Mouse (Mus musculus) olfactory bulb, adult 2 months (tissue): ENCODE measurements around the gene Krt222. TPM values are rescaled to one million over a fixed set of nuclear protein-coding genes. Genes with fewer than 3 reads are reported as not detected.

Experiments
- H3K27ac ChIP-seq: fragments of 200-500 bp; 2 replicates; pipeline ENCODE4 v1.5.1; 2012; ENCODE audit warnings: low read depth, low read length; ENCODE audit not compliant: insufficient read depth
- H3K4me1 ChIP-seq: fragments of 200-500 bp; 2 replicates; pipeline ENCODE4 v1.6.1; 2012; ENCODE audit warnings: low read length; ENCODE audit not compliant: control insufficient read depth, insufficient read depth
- H3K4me3 ChIP-seq: fragments of 200-500 bp; 2 replicates; pipeline ENCODE4 v1.5.1; 2012; ENCODE audit warnings: mild to moderate bottlenecking, low read depth, low read length, moderate library complexity; ENCODE audit not compliant: insufficient read depth
- CTCF ChIP-seq: fragments of 200-500 bp; IDR thresholded peaks from 2 replicates; pipeline ENCODE4 v1.5.1; 2012; ENCODE audit warnings: low read depth, mild to moderate bottlenecking, low read length, moderate library complexity; ENCODE audit not compliant: insufficient read depth
- POLR2A ChIP-seq: fragments of 200-500 bp; IDR thresholded peaks from 2 replicates; pipeline ENCODE4 v1.6.1; 2012; ENCODE audit warnings: mild to moderate bottlenecking, low read depth, low read length, moderate library complexity; ENCODE audit not compliant: insufficient read depth
- WGBS: fragments of 180-500 bp; shearing (Covaris S2); methylation state at CpG from one replicate; pipeline ENCODE4 v1.1.7; 2018; 5-methylcytosine and 5-hydroxymethylcytosine counted together
- polyA plus RNA-seq: library from polyadenylated mRNA; stranded (reverse); fragments of >200 nt; gene quantifications from 2 replicates; pipeline ENCODE4 v1.2.4, GENCODE M21; 2012; ENCODE audit warnings: low replicate concordance; ENCODE audit not compliant: missing spikeins, insufficient read depth, insufficient read length

The Krt222 gene
- polyA plus RNA-seq, 1 experiment = not detected

DNA sequence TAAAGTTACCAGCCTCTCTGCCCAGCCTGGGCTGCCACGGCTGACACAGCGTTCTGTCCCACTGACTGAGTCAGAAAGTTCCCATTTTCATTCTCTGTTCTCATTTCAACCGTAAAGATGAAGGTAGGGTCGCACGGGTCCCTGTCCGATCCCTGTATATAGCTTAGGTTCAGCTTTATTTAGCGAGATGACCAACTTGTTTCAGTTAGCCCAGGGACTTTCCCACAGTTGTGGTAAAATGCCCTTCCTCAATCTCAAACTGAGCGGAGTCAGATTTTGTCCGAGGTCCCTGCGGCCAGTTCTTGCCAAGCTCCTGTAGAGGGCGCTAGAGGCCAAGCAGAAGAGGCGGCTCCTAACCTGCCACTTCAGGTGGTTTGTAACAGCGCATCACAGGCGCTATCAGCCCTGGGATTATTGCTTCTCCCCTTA lies 54.7 kb downstream of the Krt222 start:
- Histone ChIP-seq H3K27ac (no peak overlapping the region), H3K4me3 (no peak overlapping the region), H3K4me1 (no peaks in the 10 kb centered on the region)
- 22% methylated on average over 14 of the region's 14 CpGs for WGBS
- TF ChIP-seq CTCF = peak; percentile 72
- TF ChIP-seq POLR2A = no peak

DNA sequence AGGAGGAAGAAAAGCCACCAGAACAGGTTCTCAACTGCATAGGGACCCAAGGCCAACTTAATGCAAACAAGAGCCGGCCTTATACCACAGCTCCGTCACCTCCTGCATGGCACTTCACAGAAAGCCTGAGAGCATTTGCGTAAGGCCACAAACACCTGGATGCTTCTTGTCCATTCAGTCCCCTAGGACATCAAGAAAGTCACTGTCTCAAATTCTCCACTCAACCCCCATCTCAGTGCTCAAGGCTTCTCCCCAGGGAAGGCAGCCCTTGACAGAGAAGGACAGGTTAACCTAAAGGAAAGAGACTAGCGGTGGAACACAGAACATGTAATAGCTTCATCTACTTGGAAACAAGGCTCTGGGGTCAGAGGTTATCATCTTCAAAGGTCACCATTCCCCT lies 56.5 kb downstream of the Krt222 start:
- H3K4me3 ChIP-seq = no peak overlapping the region
- WGBS = 94% methylated on average over 4 of the region's 4 CpGs
- H3K4me1 ChIP-seq = peaks cover 3% of the 10 kb centered on the region; the same call in 1 of the 2 replicates
- TF ChIP-seq POLR2A (no peak), CTCF (no peak)
- no peak overlapping the region for H3K27ac ChIP-seq

DNA sequence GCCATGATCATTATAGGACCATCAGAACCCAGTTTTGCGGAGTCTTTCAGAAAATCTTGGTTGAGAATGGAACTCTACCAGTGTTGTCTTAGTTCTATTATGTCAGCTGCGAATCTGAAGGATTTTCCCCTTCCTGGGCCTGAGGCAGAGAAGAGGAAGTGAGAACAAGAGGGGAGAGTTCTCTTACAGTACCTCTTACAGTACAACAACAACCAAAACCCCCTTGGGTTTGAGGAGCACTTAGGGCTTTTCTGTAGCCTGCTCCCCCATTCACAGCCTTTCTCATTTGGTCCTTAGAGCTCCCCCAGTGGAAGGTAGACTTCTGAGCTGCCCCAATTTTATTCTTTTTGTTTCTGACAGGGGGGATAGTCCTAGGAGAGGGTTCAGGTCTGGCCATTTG lies 57.0 kb downstream of the Krt222 start:
- H3K4me1 ChIP-seq = peaks cover 3% of the 10 kb centered on the region; the same call in 1 of the 2 replicates
- H3K27ac ChIP-seq = no peak overlapping the region
- WGBS = 68% methylated on average over 2 of the region's 2 CpGs
- TF ChIP-seq CTCF (no peak), POLR2A (no peak)
- no peak overlapping the region for H3K4me3 ChIP-seq

Other genes with a start within 250 kb of the Krt222 start
- 288 TPM in 1 of 2 replicates, not detected in the other for gene Top2a, start 219.9 kb downstream of the Krt222 start, polyA plus RNA-seq
- gene Igfbp4, start 202.8 kb downstream of the Krt222 start, polyA plus RNA-seq = not detected in 2 replicates
- gene Tns4, start 154.8 kb downstream of the Krt222 start, polyA plus RNA-seq = not detected in 2 replicates
- gene Ccr7, start 89.0 kb downstream of the Krt222 start, polyA plus RNA-seq = not detected in 2 replicates
- 488 TPM in 1 of 2 replicates, not detected in the other for gene Smarce1, start 13.1 kb downstream of the Krt222 start, polyA plus RNA-seq
- gene Krt24, start 41.2 kb upstream of the Krt222 start, polyA plus RNA-seq = not detected in 2 replicates
- gene Krt25, start 78.9 kb upstream of the Krt222 start, polyA plus RNA-seq = not detected in 2 replicates
- gene Krt26, start 93.9 kb upstream of the Krt222 start, polyA plus RNA-seq = not detected in 2 replicates
- not detected in 2 replicates for gene Krt27, start 107.0 kb upstream of the Krt222 start, polyA plus RNA-seq
- not detected in 2 replicates for gene Krt28, start 130.8 kb upstream of the Krt222 start, polyA plus RNA-seq
- not detected in 2 replicates for gene Krt10, start 145.3 kb upstream of the Krt222 start, polyA plus RNA-seq
- gene Krt12, start 178.2 kb upstream of the Krt222 start, polyA plus RNA-seq = not detected in 2 replicates
- not detected in 2 replicates for gene Krt20, start 194.1 kb upstream of the Krt222 start, polyA plus RNA-seq
- gene Krt23, start 249.1 kb upstream of the Krt222 start, polyA plus RNA-seq = not detected in 2 replicates